Mouse (Mus musculus) embryonic fibroblast, embryonic 13.5 days (primary cell): ENCODE data around the gene Galc.

Experiments
- CTCF ChIP-seq: IDR thresholded peaks from 2 replicates; pipeline ENCODE4 v1.5.1; 2011; ENCODE audit warnings: mild to moderate bottlenecking, control low read depth, low read length, moderate library complexity, borderline replicate concordance; ENCODE audit not compliant: insufficient read depth
- POLR2A ChIP-seq: IDR thresholded peaks from 2 replicates; pipeline ENCODE4 v1.6.1; 2011; ENCODE audit warnings: low read depth, mild to moderate bottlenecking, control low read depth, low read length, moderate library complexity

DNA sequence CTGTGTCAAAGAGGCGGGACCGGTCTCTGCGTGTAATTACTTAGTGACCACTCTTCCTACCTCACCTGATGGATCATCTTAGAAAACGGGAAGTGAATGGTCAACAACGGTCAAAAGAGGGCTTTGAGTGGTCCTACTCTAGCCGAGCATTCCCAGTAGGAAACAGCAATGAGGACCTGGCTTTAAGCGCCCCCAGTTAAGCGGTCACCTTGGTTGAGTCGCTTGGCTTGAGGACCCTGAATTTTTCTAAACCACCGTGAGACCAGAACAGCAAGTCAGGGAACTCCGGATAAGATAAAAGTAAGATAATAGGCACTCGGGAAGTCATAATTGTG lies 226 bp upstream of the Galc start:
- TF ChIP-seq POLR2A, result no peak
- TF ChIP-seq CTCF, result no peak
